Mouse (Mus musculus): Measurements from ENCODE around the gene Vmn1r226.

Vmn1r226 gene

DNA sequence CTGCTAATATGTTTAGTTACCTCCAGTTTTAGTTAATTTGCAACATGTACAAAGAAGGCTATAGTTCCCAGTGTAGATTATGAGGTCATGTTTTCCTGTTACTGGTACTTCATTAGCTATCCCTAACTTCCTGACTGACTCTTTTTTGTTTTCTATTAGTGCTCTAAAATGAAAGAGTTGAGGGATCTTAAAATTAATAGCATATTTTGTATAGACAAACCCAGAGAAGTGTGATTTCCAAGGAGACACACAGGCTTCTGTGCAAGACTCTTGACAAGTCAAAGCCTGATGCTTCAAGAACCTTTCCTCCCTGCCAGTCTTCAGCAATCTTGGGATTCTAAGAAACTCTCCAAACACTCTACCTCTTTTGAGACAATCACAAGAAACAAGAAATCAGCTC, at the start of gene Vmn1r226:
Gene Vmn1r226, plus strand, starts transcription at position 301 of the 400 bp plus-strand sequence.
- DNase-seq (ENCODE audit: low read depth, low spot score): no peak

DNA sequence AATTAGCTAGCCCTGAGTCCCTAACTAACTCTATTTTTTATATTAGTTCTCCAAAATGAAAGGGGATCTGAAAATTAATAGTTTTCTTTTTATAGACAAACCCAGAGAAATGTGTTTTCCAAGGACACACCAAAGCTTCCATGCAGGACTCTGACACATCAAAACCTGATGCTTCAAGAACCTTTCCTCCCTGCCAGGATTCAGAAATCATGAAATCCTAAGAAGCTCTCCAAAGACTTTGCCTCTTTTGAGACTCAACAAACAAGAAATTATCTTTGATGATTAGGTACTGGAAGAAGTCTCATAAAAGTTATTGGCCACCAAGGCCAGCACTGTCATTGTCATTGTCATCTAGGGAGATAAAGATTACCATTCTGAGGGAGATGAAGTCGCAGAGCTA, 46.9 kb downstream of the Vmn1r226 start, which contains the start of gene Vmn1r227:
Gene Vmn1r227, plus strand, starts transcription at position 301 of the 400 bp plus-strand sequence.
- no peak for DNase-seq (ENCODE audit: low read depth, low spot score)
